ENCODE assay signal across 8 mouse cellular contexts in the genomic region with DNA sequence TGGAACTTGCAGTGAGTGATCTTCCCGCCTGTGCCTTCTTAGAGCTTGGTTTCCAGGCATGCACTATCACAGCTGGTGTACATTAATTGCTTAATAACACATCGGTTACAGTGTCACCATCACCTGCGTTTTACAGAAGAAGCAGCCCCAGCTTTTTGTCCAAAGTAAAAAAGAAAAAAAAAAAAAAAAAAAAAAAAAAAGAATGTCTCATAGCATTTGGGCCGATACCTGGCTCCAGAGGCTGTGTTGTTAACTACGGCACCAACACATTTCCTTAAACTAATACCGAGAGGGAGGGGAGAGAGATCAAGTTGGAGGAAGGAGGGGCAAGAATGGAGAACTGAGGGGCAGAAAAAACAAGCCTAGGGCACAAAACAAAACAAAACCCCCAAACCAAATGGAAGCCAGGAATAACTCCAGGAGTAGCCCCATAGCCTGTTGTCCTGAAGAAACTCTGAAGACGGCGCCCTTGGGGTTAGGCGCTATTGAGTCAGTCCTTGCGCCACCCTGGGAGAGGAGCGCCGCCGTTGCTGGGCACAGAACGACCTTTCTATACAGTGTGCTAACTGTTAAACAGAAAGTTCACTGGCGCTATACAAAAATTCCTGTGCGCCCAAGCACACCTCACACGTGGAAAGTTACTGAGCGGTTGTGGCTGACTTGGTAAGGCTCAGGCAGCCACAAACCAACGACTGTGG. TPM values are rescaled to one million over a fixed set of nuclear protein-coding genes. Genes with fewer than 3 reads are reported as not detected.
DNase-seq lines count a peak whose midpoint lies in the region; ATAC-seq lines count a peak whose summit lies in the region.

No protein-coding gene starts in this region.

- peak overlapping the region; percentile 91; the same call in 1 of the 2 replicates for H3K9ac ChIP-seq in forebrain, embryonic 15.5 days (replicated peaks)

- intact Hi-C loops in gastrocnemius, postnatal 36 days (cut with DNase I) = loop anchor here (5.0 to 10.0 kb wide), 3 partner anchors 170 to 497 kb away; a partner anchor contains a TSS

- peak; percentile 68 for DNase-seq in 416B (ENCODE audit: low read depth)
- DNase-seq in adrenal gland, adult 8-10 months = peak; percentile 6
- peak; percentile 40 to 53 for DNase-seq in kidney, postnatal 36 days
- peak; percentile 55 for DNase-seq in thymus, postnatal 0 days (ENCODE audit: low spot score)
- DNase-seq in gastrocnemius, postnatal 36 days = no peak
- no peak for DNase-seq in right cerebral cortex, postnatal 10 days (ENCODE audit: low spot score in 2 of 2)

- WGBS in forebrain, embryonic 15.5 days = 19% methylated on average over 19 of the region's 19 CpGs

- H3K36me3 ChIP-seq in forebrain, embryonic 15.5 days = peaks cover 5% of the 10 kb centered on the region

- H3K27me3 ChIP-seq in forebrain, embryonic 15.5 days = no peaks in the 10 kb centered on the region

- H3K4me1 ChIP-seq in forebrain, embryonic 15.5 days = peaks cover 16% of the 10 kb centered on the region

- ATAC-seq in forebrain, embryonic 15.5 days (replicated peaks) = no peak
- ATAC-seq in megakaryocyte-erythroid progenitor cell, adult 5-6 weeks (replicated peaks; ENCODE audit: low FRiP score, low TSS enrichment, poor library complexity, severe bottlenecking) = peak; percentile 4; the same call in 1 of the 2 replicates

- H3K4me2 ChIP-seq in forebrain, embryonic 15.5 days (replicated peaks) = peak overlapping the region; percentile 88

- H3K9me3 ChIP-seq in forebrain, embryonic 15.5 days = no peaks in the 10 kb centered on the region

- H3K4me3 ChIP-seq in forebrain, embryonic 15.5 days = peak overlapping the region; percentile 58

- H3K27ac ChIP-seq in forebrain, embryonic 15.5 days (replicated peaks) = peak overlapping the region; percentile 99; the same call in 1 of the 2 replicates

RNA-seq across cellular contexts. Expression of a gene that starts 0.6 kb away (rescaled TPM):
- 10 to 100 TPM; 15.7 to 28.6 (median 22.9) TPM for total RNA-seq in adrenal gland, adult 8-10 months (2022)
- 899 and 974 TPM in 2 replicates for polyA plus RNA-seq in forebrain, embryonic 15.5 days (2015; fragmentation: Nextera tagmentation; extraction: Ambion mirVana)
- 709 and 802 TPM in 2 replicates for total RNA-seq in megakaryocyte-erythroid progenitor cell, adult 5-6 weeks (2014; fragmentation: Nextera tagmentation)
- 576 and 796 TPM in 2 replicates for total RNA-seq in megakaryocyte-erythroid progenitor cell, adult 5-6 weeks (2017)
- 169 and 194 TPM in 2 replicates for polyA plus RNA-seq in thymus, postnatal 0 days (2015; fragmentation: Nextera tagmentation; extraction: Ambion mirVana)
- 100 to 1,000 TPM in 1 of 2 experiments, 10 to 100 TPM in 1; 54.5 to 100 TPM for total RNA-seq in gastrocnemius, postnatal 36 days (2021)

RNA-seq across cellular contexts. Expression of a gene that starts 36.7 kb away (rescaled TPM):
- 10 to 100 TPM; 53.1 to 61.9 (median 54.2) TPM for total RNA-seq in adrenal gland, adult 8-10 months (2022)
- 68.7 and 70.2 TPM in 2 replicates for polyA plus RNA-seq in forebrain, embryonic 15.5 days (2015; fragmentation: Nextera tagmentation; extraction: Ambion mirVana)
- total RNA-seq in megakaryocyte-erythroid progenitor cell, adult 5-6 weeks (2014; fragmentation: Nextera tagmentation) = 47.8 and 55.4 TPM in 2 replicates
- total RNA-seq in megakaryocyte-erythroid progenitor cell, adult 5-6 weeks (2017) = 91.0 and 96.9 TPM in 2 replicates
- polyA plus RNA-seq in thymus, postnatal 0 days (2015; fragmentation: Nextera tagmentation; extraction: Ambion mirVana) = 48.4 and 54.3 TPM in 2 replicates
- total RNA-seq in gastrocnemius, postnatal 36 days (2021) = 100 to 1,000 TPM in 1 of 2 experiments, 10 to 100 TPM in 1; 90.8 to 102 TPM

RNA-seq across cellular contexts. Expression of a gene that starts 53.6 kb away (rescaled TPM):
- 10 to 100 TPM in 1 of 4 experiments, 1 to 10 TPM in 1, not detected in 2; 9.1 to 17.3 TPM for total RNA-seq in adrenal gland, adult 8-10 months (2022)
- polyA plus RNA-seq in forebrain, embryonic 15.5 days (2015; fragmentation: Nextera tagmentation; extraction: Ambion mirVana) = 14.6 and 20.4 TPM in 2 replicates
- total RNA-seq in megakaryocyte-erythroid progenitor cell, adult 5-6 weeks (2014; fragmentation: Nextera tagmentation) = 2.2 and 7.6 TPM in 2 replicates
- 3.0 and 41.1 TPM in 2 replicates for total RNA-seq in megakaryocyte-erythroid progenitor cell, adult 5-6 weeks (2017)
- polyA plus RNA-seq in thymus, postnatal 0 days (2015; fragmentation: Nextera tagmentation; extraction: Ambion mirVana) = 30.6 and 33.2 TPM in 2 replicates
- 1 to 10 TPM; 5.4 to 9.2 TPM for total RNA-seq in gastrocnemius, postnatal 36 days (2021)

Comparison
In these comparisons a context has a peak if more than half of its experiments do, and no peak if none do; other contexts are left out.
1. DNase-seq: peak in 416B (single experiment), adrenal gland, adult 8-10 months (single experiment), kidney, postnatal 36 days (2 of 2) and thymus, postnatal 0 days (single experiment); none in gastrocnemius, postnatal 36 days (0 of 2) and right cerebral cortex, postnatal 10 days (0 of 2).
2. RNA of a gene that starts 0.6 kb away (total RNA-seq): 576 to 802 TPM in megakaryocyte-erythroid progenitor cell, adult 5-6 weeks; 54.5 to 100 TPM in gastrocnemius, postnatal 36 days and 15.7 to 28.6 TPM in adrenal gland, adult 8-10 months; every median in the first group is over 4 times any median in the second.